Mouse (Mus musculus) stomach, embryonic 16.5 days (tissue): ENCODE data around the gene A4galt. TPM values are rescaled to one million over a fixed set of nuclear protein-coding genes. Genes with fewer than 3 reads are reported as not detected.
A peak's percentile ranks its signal among the peaks of the same experiment; 100 is the strongest.

Experiments used
- ATAC-seq: fragments of 200-750 bp; cut with Nextera tagmentation; 2 replicates; pipeline ENCODE4 v1.8.0; 2017; ENCODE audit warnings: moderate number of reproducible peaks, moderate TSS enrichment; ENCODE audit not compliant: insufficient read depth, low FRiP score
- H3K27ac ChIP-seq: fragments of 300-500 bp; sonication (generic); 2 replicates; pipeline ENCODE4 v1.5.1; 2014; ENCODE audit warnings: low read length
- H3K27me3 ChIP-seq: fragments of 300-500 bp; sonication (generic); 2 replicates; pipeline ENCODE4 v1.6.1; 2014; ENCODE audit warnings: low read length, control low read depth, mixed read lengths; ENCODE audit not compliant: control insufficient read depth, insufficient read depth
- H3K36me3 ChIP-seq: fragments of 300-500 bp; sonication (generic); 2 replicates; pipeline ENCODE4 v1.6.1; 2014; ENCODE audit warnings: low read length; ENCODE audit not compliant: control insufficient read depth, insufficient read depth
- H3K4me1 ChIP-seq: fragments of 300-500 bp; sonication (generic); 2 replicates; pipeline ENCODE4 v1.6.1; 2014; ENCODE audit warnings: low read length, control low read depth, mixed read lengths; ENCODE audit not compliant: control insufficient read depth, insufficient read depth
- H3K4me2 ChIP-seq: fragments of 300-500 bp; sonication (generic); 2 replicates; pipeline ENCODE4 v1.6.1; 2014; ENCODE audit warnings: low read depth, low read length, mixed read lengths
- H3K4me3 ChIP-seq: fragments of 300-500 bp; sonication (generic); replicated peaks from 2 replicates; pipeline ENCODE4 v1.5.1; 2014; ENCODE audit warnings: mild to moderate bottlenecking, low read length
- H3K9ac ChIP-seq: fragments of 300-500 bp; sonication (generic); 2 replicates; pipeline ENCODE4 v1.6.1; 2014; ENCODE audit warnings: low read length
- H3K9me3 ChIP-seq: fragments of 300-500 bp; sonication (generic); replicated peaks from 2 replicates; pipeline ENCODE4 v1.6.1; 2016; ENCODE audit warnings: low read length, control low read depth; ENCODE audit not compliant: control insufficient read depth
- WGBS: fragments of 180-500 bp; shearing (Covaris S2); extraction: QIAGEN DNeasy Blood & Tissue Kit; methylation state at CpG from one replicate; pipeline ENCODE4 v1.1.7; 2014; 5-methylcytosine and 5-hydroxymethylcytosine counted together
- polyA plus RNA-seq: library from polyadenylated mRNA; unstranded; fragments of >200 nt; fragmentation: Nextera tagmentation; extraction: Ambion mirVana; gene quantifications from 2 replicates; pipeline ENCODE4 v1.2.1, GENCODE M21; 2015

Gene A4galt
- polyA plus RNA-seq, 1 experiment from 2014 or later: 15.3 TPM

DNA sequence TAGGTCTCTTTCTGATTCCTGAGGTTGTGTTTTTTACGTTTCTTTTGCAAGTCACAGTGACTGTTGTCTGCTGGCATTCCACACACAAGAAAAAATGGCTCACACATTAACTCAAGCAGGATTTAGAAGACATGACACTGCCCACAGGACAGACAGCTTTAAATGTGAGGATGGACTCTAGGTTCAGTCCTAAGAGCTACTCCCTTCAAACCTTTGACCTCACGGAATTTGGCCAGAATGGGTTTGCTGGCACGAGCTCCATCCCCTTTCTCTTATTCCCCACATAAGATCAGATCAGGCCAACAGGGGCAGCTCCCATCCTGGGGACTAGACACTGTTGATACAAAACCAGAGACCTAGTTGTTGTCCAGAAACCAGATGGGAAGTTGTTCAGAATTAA lies 10.1 kb downstream of the A4galt start:
- peaks cover 4% of the 10 kb centered on the region for H3K4me1 ChIP-seq
- no peak overlapping the region for H3K27ac ChIP-seq
- H3K9ac ChIP-seq: no peak overlapping the region
- no peak for ATAC-seq
- no peaks in the 10 kb centered on the region for H3K27me3 ChIP-seq
- no peaks in the 10 kb centered on the region for H3K36me3 ChIP-seq
- H3K4me2 ChIP-seq: no peak overlapping the region
- H3K4me3 ChIP-seq: no peak overlapping the region
- WGBS: 82% methylated on average over 3 of the region's 3 CpGs
- H3K9me3 ChIP-seq: no peaks in the 10 kb centered on the region

GRCm38 (mm10) chr15:83237460-83238243 lies 13.9 kb downstream of the A4galt start:
- Histone ChIP-seq H3K27ac (no peak overlapping the region), H3K4me2 (peak overlapping the region; percentile 29), H3K9ac (no peak overlapping the region), H3K36me3 (no peaks in the 10 kb centered on the region), H3K27me3 (no peaks in the 10 kb centered on the region), H3K4me3 (no peak overlapping the region), H3K9me3 (no peaks in the 10 kb centered on the region), H3K4me1 (peaks cover 7% of the 10 kb centered on the region)
- 54% methylated on average over 15 of the region's 15 CpGs for WGBS
- ATAC-seq: no peak

DNA sequence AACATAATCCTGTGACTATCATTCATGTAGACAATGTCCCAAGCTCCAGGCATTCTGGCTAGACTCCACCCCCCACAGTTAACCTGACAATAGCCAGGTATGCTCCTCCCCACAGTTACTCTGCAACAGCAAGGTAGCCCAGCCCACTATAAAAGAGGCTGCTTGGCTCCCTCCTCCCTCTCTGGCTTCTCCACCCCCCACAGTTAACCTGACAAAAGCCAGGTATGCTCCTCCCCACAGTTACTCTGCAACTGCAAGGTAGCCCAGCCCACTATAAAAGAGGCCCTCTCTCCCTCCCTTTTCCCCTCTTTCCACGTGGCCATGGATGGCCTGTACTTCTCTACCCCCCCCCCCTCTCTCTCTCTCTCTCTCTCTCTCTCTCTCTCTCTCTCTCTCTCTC lies 14.8 kb downstream of the A4galt start:
- Histone ChIP-seq H3K4me3 (no peak overlapping the region), H3K9ac (no peak overlapping the region), H3K4me2 (peak overlapping the region; percentile 29; the same call in 1 of the 2 replicates), H3K27me3 (no peaks in the 10 kb centered on the region), H3K36me3 (no peaks in the 10 kb centered on the region), H3K27ac (no peak overlapping the region), H3K9me3 (no peaks in the 10 kb centered on the region), H3K4me1 (peaks cover 7% of the 10 kb centered on the region)
- ATAC-seq: peak; percentile 70; the same call in 1 of the 2 replicates
- 0% methylated on average over 1 of the region's 1 CpGs for WGBS

- Histone ChIP-seq H3K4me1 (peaks cover 7% of the 10 kb centered on the region), H3K9ac (no peak overlapping the region), H3K27ac (peak overlapping the region; percentile 52; the same call in 1 of the 2 replicates), H3K4me2 (no peak overlapping the region), H3K27me3 (no peaks in the 10 kb centered on the region), H3K4me3 (no peak overlapping the region), H3K9me3 (no peaks in the 10 kb centered on the region), H3K36me3 (no peaks in the 10 kb centered on the region)
- WGBS: 71% methylated on average over 4 of the region's 4 CpGs
- peak; percentile 63 for ATAC-seq
Observed at GRCm38 (mm10) chr15:83233219-83233992, 18.2 kb downstream of the A4galt start.

DNA sequence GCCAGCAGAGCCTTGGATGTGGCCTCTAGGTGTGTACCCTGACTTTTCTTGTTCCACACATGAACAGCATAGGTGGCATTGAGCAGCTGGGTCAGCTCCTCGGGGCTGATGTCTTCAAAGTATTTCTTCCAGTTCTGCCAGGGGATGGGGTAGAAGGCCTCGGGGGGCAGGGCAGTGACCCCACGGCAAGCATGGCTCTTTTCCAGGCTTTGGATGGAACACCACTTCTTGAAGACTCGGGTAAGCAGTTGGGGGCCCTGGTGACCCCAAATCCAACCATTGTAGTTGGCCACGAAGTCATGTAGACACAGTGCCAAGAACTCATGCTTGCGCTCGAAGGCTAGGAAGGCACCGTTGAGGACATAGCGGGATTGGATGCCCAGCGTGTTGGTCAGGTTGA lies 24.0 kb downstream of the A4galt start:
- WGBS: 92% methylated on average over 10 of the region's 10 CpGs
- H3K4me3 ChIP-seq: no peak overlapping the region
- ATAC-seq: no peak
- no peak overlapping the region for H3K4me2 ChIP-seq
- peaks cover 32% of the 10 kb centered on the region for H3K4me1 ChIP-seq
- H3K36me3 ChIP-seq: no peaks in the 10 kb centered on the region
- no peaks in the 10 kb centered on the region for H3K27me3 ChIP-seq
- no peak overlapping the region for H3K9ac ChIP-seq
- no peaks in the 10 kb centered on the region for H3K9me3 ChIP-seq
- H3K27ac ChIP-seq: no peak overlapping the region

DNA sequence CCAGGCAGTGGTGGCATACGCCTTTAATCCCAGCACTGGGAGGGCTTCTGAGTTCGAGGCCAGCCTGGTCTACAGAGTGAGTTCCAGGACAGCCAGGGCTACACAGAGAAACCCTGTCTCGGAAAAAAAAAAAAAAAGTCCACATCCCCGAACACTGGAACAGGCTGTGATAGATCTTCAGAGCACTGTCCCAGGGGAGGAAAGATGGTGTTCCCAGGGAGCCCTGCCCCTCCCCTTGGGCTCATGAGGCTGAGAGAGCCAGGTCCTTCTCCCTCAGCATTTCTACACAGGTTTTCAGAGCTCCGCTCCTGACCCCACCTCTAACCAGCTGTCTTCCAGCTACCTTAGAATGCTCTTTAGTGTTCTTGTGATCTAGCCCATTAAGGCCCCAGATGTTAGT lies 24.7 kb downstream of the A4galt start:
- H3K27me3 ChIP-seq: no peaks in the 10 kb centered on the region
- H3K4me2 ChIP-seq: no peak overlapping the region
- no peaks in the 10 kb centered on the region for H3K9me3 ChIP-seq
- peaks cover 35% of the 10 kb centered on the region for H3K4me1 ChIP-seq
- H3K4me3 ChIP-seq: no peak overlapping the region
- H3K36me3 ChIP-seq: no peaks in the 10 kb centered on the region
- H3K9ac ChIP-seq: no peak overlapping the region
- H3K27ac ChIP-seq: no peak overlapping the region
- 75% methylated on average over 5 of the region's 5 CpGs for WGBS
- ATAC-seq: no peak

DNA sequence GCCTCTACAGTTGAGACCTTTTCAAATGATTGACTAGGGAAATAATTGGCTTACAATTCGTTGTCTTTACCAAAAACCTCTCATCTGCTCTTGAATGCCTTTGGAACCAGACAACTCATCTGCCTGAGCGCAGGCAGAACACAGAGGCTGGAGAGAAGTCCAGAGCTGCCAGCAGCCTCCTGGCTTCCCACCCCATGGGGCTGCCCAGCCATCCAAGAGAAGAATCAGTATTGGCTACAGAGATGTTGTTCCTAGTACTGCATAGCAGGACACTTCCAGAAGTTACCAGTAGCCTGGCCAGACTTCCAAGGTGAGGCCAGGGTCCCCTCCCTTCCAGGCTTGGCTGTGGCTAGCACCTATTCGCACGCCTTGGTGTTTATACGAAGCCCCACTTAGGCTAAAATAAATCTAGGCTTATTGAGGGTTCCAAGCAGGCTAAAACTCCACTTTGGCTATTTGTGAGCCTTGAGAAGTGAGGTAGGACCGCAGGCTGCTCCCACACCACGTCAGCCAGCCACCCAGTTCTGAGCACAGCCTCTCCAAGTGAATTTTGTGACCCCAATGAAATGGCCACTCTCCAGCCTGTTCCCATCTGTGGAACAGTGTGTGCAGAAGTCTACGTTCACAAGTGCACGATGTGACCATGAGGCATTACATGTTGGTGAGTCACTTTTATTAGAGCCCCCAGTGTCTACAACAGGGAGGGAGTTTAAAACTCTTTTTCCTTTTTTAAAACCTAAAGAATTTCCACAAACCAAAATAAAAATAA lies 25.3 kb downstream of the A4galt start:
- Histone ChIP-seq H3K27ac (peak overlapping the region; percentile 78), H3K27me3 (no peaks in the 10 kb centered on the region), H3K4me3 (no peak overlapping the region), H3K36me3 (no peaks in the 10 kb centered on the region), H3K4me1 (peaks cover 35% of the 10 kb centered on the region), H3K9me3 (no peaks in the 10 kb centered on the region), H3K4me2 (no peak overlapping the region), H3K9ac (no peak overlapping the region; the same call in 1 of the 2 replicates)
- 67% methylated on average over 9 of the region's 9 CpGs for WGBS
- ATAC-seq: no peak

GRCm38 (mm10) chr15:83224136-83224766 lies 27.3 kb downstream of the A4galt start:
- Histone ChIP-seq H3K36me3 (no peaks in the 10 kb centered on the region), H3K9me3 (0 out of 2 replicates have a peak, but pooled peaks cover 4% of the 10 kb centered on the region), H3K4me1 (peaks cover 41% of the 10 kb centered on the region), H3K9ac (peak overlapping the region; percentile 47), H3K4me3 (no peak overlapping the region), H3K4me2 (peak overlapping the region; percentile 29; the same call in 1 of the 2 replicates), H3K27me3 (no peaks in the 10 kb centered on the region), H3K27ac (peak overlapping the region; percentile 94)
- peak; percentile 14; the same call in 1 of the 2 replicates for ATAC-seq
- WGBS: 37% methylated on average over 9 of the region's 9 CpGs
